Mouse (Mus musculus) liver, adult (tissue): ENCODE results near the gene Dnajc1.

Source experiments
- GATA4 ChIP-seq: IDR thresholded peaks from 2 replicates; pipeline ENCODE4 v1.6.1; 2014; ENCODE audit warnings: mild to moderate bottlenecking, low read length; ENCODE audit not compliant: insufficient replicate concordance

Dnajc1 gene

DNA sequence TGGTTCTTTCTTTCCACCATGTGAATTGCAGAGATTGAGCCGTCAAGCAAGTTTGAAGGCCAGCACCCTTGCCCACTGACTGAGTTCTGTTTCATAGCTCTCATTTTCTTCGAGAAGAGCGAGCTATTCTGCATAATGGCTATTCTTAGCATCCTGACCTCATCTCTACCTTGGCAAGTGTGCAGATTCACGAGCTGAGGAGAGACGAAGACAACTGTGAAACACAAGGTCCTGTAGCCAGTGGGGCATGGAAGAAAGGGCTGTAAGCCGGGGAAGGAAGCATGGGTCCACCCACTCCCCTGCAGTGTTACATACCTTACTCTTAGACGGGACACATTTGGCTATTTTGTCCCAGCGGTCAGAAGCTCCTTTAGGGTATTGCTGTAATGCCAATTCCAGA, 173.5 kb downstream of the Dnajc1 start:
- TF ChIP-seq GATA4 = no peak

DNA sequence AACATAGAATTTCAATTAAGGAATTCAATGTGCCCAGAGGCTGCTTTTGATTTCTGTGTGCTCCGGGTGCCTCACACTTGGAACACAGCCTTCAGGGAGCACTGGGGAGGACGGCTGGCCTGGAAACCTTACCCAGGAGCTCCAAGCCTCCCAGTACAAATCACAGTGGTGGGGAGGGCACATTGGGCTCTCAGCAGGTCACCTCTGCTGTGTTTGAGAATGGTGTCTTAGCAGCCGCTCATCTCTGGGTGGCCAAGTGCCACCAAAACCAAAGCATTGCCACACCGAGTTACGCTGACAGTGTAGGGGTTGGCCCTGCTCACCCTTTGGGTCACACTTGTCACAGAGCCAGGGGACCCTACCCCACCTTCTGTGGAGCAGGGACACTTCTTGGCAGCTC, 174.1 kb downstream of the Dnajc1 start:
- TF ChIP-seq GATA4 = no peak

DNA sequence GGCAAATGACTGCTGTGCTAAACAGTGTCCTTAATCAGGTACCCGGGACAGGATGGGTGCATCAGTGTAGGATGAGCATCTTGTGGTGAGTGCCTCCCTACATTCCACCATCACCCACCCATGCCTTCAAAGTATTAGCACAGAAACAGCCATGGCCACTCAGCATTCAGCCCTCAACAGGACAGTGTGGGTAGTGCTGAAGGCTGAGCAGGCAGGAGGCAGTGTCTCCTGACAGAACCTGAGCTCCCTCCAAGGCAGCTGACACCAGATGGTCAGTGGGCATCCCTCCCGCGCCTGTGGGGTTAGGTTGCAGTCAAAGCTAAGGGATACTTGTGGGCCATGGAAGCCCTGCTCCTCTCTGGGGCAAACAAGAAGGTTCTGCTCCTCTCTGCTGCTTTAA, 174.8 kb downstream of the Dnajc1 start:
- no peak for TF ChIP-seq GATA4

DNA sequence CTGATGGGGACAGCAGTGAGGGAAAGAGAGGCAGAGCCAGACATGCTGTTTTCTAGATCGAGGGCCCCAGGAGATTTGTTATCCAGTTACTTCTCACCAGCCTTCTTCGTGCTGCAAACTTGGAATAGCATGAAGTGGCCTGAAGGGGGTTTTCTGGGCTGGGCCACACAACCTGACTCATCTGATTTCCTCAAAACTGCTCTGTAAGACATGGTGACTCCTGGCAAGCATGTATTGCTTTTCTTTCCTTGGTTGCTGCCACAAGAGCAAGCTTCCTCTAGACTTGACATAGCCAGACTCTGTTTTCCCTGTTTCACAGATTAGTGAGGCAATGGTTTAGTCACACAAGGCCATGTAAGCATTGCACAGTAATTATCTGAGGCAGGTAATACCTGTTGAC, 178.6 kb downstream of the Dnajc1 start:
- no peak for TF ChIP-seq GATA4

DNA sequence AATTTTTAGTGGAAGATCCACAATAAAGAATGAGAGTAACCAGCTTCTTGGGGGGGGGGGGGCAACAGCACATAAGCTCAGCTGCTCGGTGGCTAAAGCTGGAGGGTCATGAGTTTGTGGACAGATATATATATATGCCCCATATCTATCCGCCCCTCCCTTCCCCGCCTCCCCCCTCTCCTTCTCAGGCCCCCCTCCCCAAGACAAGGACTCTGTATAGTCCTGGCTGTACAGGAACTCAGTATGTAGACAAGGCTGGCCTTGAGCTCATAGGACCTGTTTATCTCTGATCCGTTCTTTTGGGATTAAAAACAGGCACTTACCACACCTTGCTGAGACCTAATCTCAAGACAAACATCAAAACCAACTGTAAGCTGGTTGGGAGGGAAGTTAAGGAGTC, 182.7 kb downstream of the Dnajc1 start:
- no peak for TF ChIP-seq GATA4

DNA sequence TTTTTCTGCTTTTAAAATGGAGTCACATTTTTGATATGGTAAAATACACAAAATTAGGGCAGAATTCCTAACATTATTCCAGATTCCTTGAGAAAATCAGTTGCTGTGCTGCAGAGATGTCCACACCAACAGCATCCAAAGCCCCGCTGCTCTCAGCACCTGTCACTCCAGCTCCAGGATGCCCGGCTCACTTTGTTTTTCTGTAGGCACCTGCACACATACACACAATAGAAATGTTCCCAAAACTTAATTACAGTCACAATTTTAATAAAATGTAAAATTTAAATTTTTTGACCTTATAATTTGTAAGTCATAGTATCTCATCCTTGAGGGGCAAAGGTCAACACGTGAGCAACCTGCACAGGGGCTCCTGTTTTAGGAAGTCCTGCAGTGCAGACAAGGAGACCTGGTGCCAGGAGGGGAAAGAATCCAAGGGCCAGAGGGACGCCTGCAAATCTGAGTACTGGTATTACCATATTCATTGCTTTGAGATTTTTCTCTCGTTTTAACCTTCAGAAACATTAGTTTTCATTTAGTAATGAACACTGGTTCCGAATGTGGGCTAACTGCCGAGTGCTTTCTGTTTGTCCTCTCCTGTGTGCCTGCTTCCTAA, 183.3 kb downstream of the Dnajc1 start:
- TF ChIP-seq GATA4 = no peak

DNA sequence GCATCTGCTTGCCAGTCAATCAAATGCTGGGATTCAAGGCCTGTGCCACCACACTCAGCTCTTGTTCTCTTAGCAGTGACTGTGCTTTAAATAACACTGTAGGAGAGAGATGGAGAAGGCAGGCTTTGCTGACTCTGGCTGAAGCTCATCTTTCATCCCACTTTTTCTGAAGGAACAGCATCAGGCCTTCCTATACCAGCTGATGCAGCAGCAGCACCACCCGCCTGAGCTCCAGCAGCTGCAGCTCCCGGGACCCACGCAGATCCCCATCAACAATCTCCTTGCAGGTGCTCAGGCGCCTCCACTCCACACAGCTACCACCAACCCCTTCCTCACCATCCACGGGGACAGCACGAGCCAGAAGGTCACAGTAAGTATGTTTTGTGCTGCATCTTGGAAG, 184.1 kb downstream of the Dnajc1 start:
- no peak for TF ChIP-seq GATA4

DNA sequence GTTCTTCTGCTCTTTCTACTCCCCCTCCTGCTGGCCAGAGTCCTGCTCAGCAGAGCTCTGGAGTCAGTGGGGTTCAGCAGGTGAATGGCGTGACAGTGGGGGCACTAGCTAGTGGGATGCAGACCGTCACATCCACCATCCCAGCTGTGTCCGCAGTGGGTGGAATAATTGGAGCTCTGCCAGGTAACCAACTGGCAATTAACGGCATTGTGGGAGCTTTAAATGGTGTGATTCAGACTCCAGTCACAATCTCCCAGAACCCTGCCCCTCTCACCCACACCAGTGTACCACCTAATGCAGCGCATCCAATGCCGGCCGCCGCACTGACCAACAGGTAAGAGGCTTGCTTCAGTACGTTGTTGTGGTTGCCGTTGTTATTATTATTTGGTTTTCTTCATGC, 185.8 kb downstream of the Dnajc1 start:
- no peak for TF ChIP-seq GATA4

DNA sequence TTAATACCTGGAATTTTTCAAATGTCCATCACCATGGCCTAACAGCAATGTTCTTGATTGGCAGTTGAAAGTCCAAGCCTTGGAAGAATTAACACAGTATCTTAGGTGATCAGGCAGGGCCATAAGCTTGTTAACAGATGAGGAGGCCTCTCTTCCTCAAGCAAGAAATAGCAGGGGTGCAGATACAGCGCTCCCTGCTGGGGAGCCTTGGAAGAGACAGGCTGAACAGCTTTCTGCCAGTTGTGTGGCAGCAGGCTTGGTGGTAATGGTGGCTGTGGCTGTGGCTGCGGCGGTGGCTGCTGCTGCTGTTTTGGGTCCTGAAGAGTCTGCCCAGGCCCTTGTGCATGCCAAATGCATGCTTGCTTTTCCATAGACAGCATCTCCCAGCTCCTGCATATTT, 187.5 kb downstream of the Dnajc1 start:
- TF ChIP-seq GATA4 = no peak

DNA sequence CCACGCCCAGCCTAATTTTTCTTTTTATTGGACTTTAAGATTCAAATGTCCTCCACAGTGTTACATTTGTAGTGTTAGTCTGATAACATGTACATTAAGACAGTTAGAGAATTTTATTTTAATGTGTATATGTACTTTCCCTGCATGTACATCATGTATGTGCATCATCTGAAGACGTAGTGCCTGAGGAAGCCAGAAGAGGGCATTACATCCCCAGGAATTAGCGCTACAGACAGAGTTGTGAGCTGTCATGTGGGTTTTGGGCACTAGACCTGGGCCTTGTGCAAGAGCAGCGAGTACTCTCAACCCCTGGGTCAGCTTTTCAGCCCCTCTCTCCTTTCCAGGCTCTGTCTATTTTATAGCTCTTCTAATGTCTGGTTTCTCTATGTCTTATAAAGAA, 189.7 kb downstream of the Dnajc1 start:
- no peak for TF ChIP-seq GATA4

DNA sequence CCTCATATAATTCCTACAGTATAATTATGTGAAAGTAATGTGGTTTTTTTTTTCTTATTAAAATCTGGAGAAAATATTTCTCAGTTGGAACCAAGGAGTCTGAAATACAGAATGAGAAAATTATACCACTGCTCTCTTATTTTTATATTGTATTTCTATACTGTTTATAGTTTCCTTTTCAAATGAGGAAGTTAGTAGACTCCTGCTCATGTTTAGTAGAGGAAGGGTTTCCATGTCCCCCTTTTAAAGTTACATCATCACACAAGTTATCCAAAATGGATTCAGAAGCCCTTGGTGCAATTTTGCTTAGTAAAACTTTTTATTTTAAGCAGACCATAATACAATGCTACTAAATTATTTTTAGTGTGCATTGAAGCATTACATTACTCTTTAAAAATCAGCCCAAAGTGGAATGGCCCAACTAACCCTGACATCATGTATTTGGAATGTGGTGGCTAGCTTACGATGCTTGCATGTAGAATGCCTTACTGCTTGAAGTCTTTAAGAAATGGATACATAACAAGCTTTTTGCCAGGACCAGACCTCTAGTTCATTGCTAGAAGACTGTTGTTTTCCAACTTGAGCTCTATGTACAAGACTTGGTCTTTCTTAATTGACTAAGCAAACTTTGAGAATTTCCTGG, 190.7 kb downstream of the Dnajc1 start:
- TF ChIP-seq GATA4 = no peak

DNA sequence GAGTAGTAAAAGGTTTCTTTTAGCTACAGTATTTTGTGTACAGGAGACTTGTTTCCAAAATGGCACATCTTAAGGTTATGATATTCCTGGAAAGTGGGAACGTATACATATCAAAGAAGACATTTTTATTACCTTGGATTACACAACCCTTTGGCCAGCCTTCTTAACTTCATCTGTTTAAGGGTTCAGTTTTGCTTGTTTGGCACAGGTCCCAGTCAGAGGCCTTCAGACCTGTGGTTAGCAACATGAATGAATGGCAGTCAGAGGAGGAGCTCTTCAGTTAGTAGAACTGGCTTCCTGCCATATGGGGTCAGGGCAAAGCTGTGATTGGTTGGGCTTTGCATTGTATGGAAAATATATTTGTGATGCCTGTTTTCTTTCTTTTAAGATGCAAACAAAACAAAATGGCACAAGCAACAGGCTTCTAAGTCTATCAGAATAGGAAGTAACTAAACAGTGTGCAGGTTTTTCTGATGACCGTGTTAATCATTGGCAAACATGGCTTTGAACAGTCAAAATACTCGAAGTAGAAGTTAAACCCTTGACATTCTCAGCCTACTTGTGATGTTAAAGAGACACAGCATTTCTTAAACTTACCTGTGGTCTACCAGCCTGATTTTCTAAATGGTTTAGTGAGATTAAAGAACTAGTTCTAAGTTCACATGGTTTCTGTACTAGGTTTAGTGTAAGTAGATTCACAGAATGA, 196.8 kb downstream of the Dnajc1 start:
- TF ChIP-seq GATA4 = no peak

DNA sequence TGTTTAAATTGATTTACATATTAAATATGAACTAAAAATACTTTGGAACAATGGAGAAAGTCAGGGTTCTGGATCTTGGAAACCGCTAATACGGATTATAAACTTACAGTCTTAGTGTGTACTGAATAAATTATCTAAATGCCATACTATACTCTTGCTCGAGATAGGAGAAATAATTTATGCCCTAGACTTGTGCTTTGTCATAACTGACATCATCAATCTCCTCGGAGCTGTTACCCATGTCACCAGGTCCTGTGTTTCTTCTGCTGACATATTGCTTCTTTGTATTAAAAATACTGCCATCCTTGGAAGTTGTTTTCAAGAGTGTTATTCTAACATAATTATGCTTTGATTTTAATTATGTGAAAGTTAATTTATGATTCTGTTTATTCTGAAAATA, 197.3 kb downstream of the Dnajc1 start:
- no peak for TF ChIP-seq GATA4

DNA sequence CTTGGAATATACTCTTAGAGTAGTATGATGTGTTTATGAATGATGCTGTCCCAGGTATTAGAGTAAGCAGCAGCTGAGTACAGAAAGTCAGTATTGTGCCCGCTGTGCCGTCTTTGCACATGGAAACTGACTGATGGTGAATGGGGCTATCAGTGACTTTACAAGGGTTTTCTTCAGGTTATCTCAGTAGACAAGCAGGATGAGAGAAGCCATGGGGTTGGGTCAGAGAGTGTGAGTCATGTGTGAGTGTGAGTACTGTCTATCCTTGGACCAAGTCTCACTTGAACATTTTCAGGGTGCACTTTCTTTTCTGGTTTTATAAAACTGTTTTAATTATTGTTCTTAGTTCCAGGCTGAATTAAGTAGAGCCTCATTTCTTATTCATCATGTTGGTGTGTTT, 204.3 kb downstream of the Dnajc1 start:
- TF ChIP-seq GATA4 = no peak

DNA sequence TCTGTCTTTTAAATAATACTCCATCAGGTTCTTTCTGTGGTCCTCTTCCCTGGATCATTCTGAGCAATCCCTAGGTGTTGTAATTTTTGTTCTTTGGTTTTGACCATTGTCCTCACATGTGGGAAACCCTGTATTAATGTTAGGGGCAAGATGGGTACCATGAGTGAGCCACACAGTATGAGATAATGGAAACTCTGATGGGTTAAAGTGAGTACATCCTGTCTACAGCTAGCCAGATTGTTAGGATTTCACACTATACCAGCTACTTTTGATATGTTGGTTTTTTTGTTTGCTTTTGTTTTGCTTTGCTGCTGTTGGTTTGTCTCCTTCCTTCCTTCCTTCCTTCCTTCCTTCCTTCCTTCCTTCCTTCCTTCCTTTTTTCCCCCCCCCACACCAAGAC, 209.6 kb downstream of the Dnajc1 start:
- no peak for TF ChIP-seq GATA4

DNA sequence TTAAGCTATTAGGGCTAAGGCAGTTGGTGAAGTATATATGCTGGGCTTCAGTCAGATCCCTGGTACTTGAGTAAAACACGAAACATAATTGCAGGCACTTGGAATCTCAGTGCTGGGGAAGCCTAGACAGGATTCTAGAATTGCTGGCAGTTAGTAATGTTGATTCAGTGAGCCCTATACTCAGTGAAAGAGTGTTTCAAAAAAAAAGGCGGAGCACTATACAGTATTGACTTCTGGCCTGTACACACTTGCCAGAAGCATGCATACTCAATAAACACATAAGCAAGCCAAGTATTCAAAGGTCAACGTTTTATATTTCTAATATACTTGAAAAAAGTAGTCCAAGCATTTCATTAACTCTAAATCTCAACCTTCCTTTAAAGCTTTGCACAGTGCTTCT, 211.0 kb downstream of the Dnajc1 start:
- TF ChIP-seq GATA4 = no peak

DNA sequence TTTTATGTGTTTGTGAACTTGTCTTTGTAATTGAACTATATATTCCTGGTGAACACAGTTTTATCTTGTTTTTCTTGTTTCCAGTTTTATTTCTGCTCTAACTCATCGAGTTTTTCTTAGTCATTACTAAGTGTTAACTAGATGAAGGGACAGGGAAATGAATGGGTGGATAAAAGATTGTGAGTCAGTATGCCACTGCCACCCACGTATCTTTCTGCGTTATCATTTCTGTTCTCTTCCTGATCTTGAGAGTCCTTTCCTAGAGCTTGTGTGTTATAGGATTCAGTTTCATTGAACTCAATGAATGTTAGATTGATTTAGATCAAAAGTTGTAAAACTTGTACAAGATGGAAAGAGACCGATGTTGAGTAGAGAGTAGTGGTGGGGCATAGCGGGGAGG, 212.3 kb downstream of the Dnajc1 start:
- TF ChIP-seq GATA4 = no peak
